Mouse (Mus musculus): ENCODE results near the gene Cdip1.

- TF ChIP-seq CTCF (IDR thresholded peaks at IDR 0.05; ENCODE audit: low read depth, low read length) (no peak), POLR2A (IDR thresholded peaks at IDR 0.05; ENCODE audit: insufficient read depth, low read length) (no peak), EP300 (IDR thresholded peaks at IDR 0.05; ENCODE audit: insufficient read depth, low read depth, low read length) (no peak)
These were observed 24.2 kb downstream of the Cdip1 start for GRCm38 (mm10) chr16:4765852-4766251.
